Mouse (Mus musculus): ENCODE measurements at regions not wholly inside any gene's neighbourhood (a gene's known extent, or its start where the extent isn't known, plus 50 kb on each side); places are given as distances from the start of the nearest gene placed in this dataset.

DNA sequence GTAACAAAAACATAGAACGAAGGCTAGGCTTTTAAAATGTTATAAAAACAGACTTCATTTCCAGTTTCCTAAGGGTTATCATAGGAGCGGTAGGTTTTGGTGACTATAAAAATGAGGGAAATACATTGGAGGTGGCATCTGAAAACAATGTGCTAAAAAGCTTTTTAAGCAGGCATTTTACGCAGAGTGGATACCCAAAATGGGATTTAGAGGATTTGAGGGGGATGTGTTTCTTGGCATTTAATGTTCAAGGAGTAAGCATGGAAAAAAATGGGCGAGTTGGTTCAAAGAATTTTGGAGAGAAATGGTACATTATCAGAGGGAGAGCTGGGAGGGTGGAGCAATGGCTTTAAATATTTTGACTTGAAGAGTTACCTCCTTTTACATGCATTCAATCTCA, 334.6 kb upstream of the Satb1 start:
- H3K27me3 ChIP-seq (ENCODE audit: control insufficient read depth, insufficient read depth, low read length): no peaks in the 10 kb centered on the region
- no peak for DNase-seq (ENCODE audit: extremely low read depth, low read depth, low spot score)
- TF ChIP-seq POLR2A (IDR thresholded peaks at IDR 0.05; ENCODE audit: extremely low read depth, insufficient read depth, low read length): no peak
- TF ChIP-seq CTCF (IDR thresholded peaks at IDR 0.05; ENCODE audit: low read depth, low read length): no peak
- H3K27ac ChIP-seq (replicated peaks; ENCODE audit: insufficient read depth, low read depth, low read length): no peak overlapping the region
- no peaks in the 10 kb centered on the region for H3K36me3 ChIP-seq (ENCODE audit: control insufficient read depth, insufficient read depth, low read length)
- no peaks in the 10 kb centered on the region for H3K4me1 ChIP-seq (ENCODE audit: control insufficient read depth, insufficient read depth, low read length)
- 72% methylated on average over 4 of the region's 4 CpGs for WGBS
- H3K9ac ChIP-seq (ENCODE audit: low read depth, low read length): no peak overlapping the region
- H3K4me3 ChIP-seq (ENCODE audit: insufficient read depth, low read depth, low read length): no peak overlapping the region
- no peaks in the 10 kb centered on the region for H3K79me2 ChIP-seq (ENCODE audit: control insufficient read depth, insufficient read depth, low read length)

DNA sequence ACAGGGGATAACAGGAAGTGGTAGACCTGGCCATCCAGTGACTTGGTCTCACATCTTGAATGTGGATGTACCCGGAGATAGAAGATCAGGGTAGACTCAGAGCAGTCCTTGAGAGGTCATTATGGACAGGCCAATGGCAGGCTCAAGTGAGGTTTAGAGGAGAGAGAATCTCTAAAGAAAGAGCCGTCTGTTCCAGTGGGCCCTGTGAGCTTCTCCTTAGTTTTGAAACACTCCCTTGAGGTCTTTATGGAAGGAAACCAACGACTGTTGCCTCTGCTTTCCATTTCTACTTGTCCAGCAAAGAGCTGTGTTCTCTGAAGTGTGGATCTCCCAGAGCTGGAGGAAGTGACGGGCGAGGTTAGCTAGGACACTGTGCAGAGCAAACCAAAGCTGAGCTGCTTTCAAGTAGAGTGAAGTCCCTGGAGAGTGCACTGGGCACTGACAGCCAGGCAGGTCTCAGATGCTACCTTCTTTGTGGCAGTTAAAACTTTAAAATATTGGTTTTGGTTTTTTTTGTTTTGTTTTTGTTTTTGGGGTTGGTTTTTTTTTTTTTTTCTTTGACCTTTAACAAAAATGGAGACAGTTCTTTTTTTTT, 332.9 kb upstream of the Satb1 start:
- TF ChIP-seq CTCF (IDR thresholded peaks at IDR 0.05; ENCODE audit: low read depth, low read length) (no peak), POLR2A (IDR thresholded peaks at IDR 0.05; ENCODE audit: extremely low read depth, insufficient read depth, low read length) (no peak)
- 74% methylated on average over 5 of the region's 5 CpGs for WGBS

DNA sequence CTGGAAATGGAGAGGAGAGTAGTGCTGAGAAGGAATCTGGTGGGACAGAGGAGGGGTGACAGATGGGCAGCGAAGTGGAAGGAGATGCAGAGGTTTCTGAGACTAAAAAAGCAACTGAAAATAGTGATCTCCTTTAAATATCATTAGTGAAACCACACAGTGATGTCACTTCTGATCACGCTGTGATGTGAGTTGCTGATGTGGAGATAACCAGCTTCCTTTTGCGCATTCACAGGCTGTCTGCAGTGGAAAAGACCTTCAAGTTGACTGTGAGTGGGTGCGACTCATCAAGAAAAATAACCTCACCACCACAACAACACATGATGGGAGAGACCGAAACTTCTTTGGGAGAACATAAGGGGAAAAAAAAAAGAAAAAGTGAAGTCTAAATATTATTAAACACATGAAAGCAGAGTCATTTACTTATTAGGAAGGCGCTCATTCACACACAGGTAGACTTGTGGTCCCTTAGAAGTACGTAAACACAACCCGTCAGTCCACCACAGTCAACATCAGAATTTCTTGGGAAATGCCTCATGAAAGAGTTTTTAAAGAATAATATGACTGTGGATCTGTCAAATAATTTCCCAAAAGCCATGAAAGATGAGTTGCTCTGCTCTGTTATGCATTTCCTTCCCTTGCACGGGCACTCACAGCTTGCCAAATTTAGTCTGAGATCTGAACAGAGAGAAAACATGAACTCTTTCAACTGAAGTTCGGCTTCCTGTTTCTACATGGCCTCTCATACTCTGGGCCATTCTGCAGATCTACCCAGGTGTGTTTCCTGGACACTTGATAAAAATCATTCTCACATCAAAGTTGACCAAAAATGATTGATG, 329.7 kb upstream of the Satb1 start:
- peak; percentile 14 for DNase-seq (ENCODE audit: extremely low read depth, low read depth, low spot score)
- H3K36me3 ChIP-seq (ENCODE audit: control insufficient read depth, insufficient read depth, low read length): no peaks in the 10 kb centered on the region
- H3K4me3 ChIP-seq (ENCODE audit: insufficient read depth, low read depth, low read length): no peak overlapping the region
- no peak for TF ChIP-seq CTCF (IDR thresholded peaks at IDR 0.05; ENCODE audit: low read depth, low read length)
- no peak overlapping the region for H3K27ac ChIP-seq (replicated peaks; ENCODE audit: insufficient read depth, low read depth, low read length)
- 78% methylated on average over 10 of the region's 10 CpGs for WGBS
- no peak overlapping the region for H3K9ac ChIP-seq (ENCODE audit: low read depth, low read length)
- H3K4me1 ChIP-seq (ENCODE audit: control insufficient read depth, insufficient read depth, low read length): no peaks in the 10 kb centered on the region
- no peaks in the 10 kb centered on the region for H3K27me3 ChIP-seq (ENCODE audit: control insufficient read depth, insufficient read depth, low read length)
- no peaks in the 10 kb centered on the region for H3K79me2 ChIP-seq (ENCODE audit: control insufficient read depth, insufficient read depth, low read length)

More for the DNA sequence above, 332.9 kb upstream of the Satb1 start:
- Histone ChIP-seq H3K4me1 (ENCODE audit: control insufficient read depth, insufficient read depth, low read length) (no peaks in the 10 kb centered on the region), H3K9ac (ENCODE audit: low read depth, low read length) (no peak overlapping the region), H3K27me3 (ENCODE audit: control insufficient read depth, insufficient read depth, low read length) (no peaks in the 10 kb centered on the region), H3K36me3 (ENCODE audit: control insufficient read depth, insufficient read depth, low read length) (no peaks in the 10 kb centered on the region), H3K27ac (replicated peaks; ENCODE audit: insufficient read depth, low read depth, low read length) (no peak overlapping the region), H3K79me2 (ENCODE audit: control insufficient read depth, insufficient read depth, low read length) (no peaks in the 10 kb centered on the region), H3K4me3 (ENCODE audit: insufficient read depth, low read depth, low read length) (no peak overlapping the region)
- no peak for DNase-seq (ENCODE audit: extremely low read depth, low read depth, low spot score)

DNA sequence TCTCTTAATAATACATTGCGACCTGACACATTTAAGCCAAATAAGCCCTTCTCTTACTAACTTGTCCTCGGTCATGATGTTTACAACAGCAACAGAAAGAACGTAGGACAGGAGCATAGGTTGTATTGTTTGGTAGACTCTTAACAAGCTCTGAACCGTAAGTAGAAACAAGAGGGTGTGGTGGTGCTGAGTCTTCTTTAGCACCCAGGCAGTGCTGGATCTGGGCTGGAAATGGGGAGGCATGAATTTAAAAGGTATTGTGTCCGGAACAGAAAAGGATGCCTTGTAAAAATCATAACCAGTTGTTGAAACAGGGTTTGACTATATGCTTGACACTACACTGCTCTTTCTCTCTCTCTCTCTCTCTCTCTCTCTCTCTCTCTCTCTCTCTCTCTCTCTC, 317.4 kb upstream of the Satb1 start:
- Histone ChIP-seq H3K27me3 (ENCODE audit: control insufficient read depth, insufficient read depth, low read length) (no peaks in the 10 kb centered on the region), H3K4me3 (ENCODE audit: insufficient read depth, low read depth, low read length) (no peak overlapping the region), H3K9ac (ENCODE audit: low read depth, low read length) (no peak overlapping the region), H3K27ac (replicated peaks; ENCODE audit: insufficient read depth, low read depth, low read length) (no peak overlapping the region), H3K36me3 (ENCODE audit: control insufficient read depth, insufficient read depth, low read length) (no peaks in the 10 kb centered on the region), H3K4me1 (ENCODE audit: control insufficient read depth, insufficient read depth, low read length) (no peaks in the 10 kb centered on the region), H3K79me2 (ENCODE audit: control insufficient read depth, insufficient read depth, low read length) (no peaks in the 10 kb centered on the region)
- no peak for DNase-seq (ENCODE audit: extremely low read depth, low read depth, low spot score)
- WGBS: 82% methylated on average over 5 of the region's 5 CpGs
- TF ChIP-seq CTCF (IDR thresholded peaks at IDR 0.05; ENCODE audit: low read depth, low read length) (no peak), POLR2A (IDR thresholded peaks at IDR 0.05; ENCODE audit: extremely low read depth, insufficient read depth, low read length) (no peak)

DNA sequence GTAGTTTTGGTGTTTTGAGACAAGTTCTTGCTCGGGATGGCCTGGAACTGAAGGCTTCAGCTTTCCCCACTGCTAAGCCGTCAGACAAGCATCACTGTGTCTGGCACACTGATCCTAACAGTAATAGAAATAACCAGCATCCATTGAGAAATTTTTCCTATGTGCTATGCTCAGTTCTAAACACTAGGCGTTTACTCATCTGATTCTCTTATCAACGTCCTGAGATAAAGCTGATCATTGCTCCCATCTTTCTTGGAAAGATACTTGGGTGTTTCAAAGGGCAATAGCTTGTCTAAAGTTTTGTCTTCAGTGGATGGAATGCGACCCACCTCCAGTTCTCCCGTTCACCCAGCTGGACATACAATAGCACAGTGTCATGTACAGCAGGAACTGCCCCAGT, 316.7 kb upstream of the Satb1 start:
- H3K36me3 ChIP-seq (ENCODE audit: control insufficient read depth, insufficient read depth, low read length): no peaks in the 10 kb centered on the region
- no peak overlapping the region for H3K27ac ChIP-seq (replicated peaks; ENCODE audit: insufficient read depth, low read depth, low read length)
- no peak for DNase-seq (ENCODE audit: extremely low read depth, low read depth, low spot score)
- H3K4me1 ChIP-seq (ENCODE audit: control insufficient read depth, insufficient read depth, low read length): no peaks in the 10 kb centered on the region
- 75% methylated on average over 6 of the region's 6 CpGs for WGBS
- no peaks in the 10 kb centered on the region for H3K27me3 ChIP-seq (ENCODE audit: control insufficient read depth, insufficient read depth, low read length)
- TF ChIP-seq POLR2A (IDR thresholded peaks at IDR 0.05; ENCODE audit: extremely low read depth, insufficient read depth, low read length) (no peak), CTCF (IDR thresholded peaks at IDR 0.05; ENCODE audit: low read depth, low read length) (no peak)
- H3K9ac ChIP-seq (ENCODE audit: low read depth, low read length): no peak overlapping the region
- H3K4me3 ChIP-seq (ENCODE audit: insufficient read depth, low read depth, low read length): no peak overlapping the region
- no peaks in the 10 kb centered on the region for H3K79me2 ChIP-seq (ENCODE audit: control insufficient read depth, insufficient read depth, low read length)

DNA sequence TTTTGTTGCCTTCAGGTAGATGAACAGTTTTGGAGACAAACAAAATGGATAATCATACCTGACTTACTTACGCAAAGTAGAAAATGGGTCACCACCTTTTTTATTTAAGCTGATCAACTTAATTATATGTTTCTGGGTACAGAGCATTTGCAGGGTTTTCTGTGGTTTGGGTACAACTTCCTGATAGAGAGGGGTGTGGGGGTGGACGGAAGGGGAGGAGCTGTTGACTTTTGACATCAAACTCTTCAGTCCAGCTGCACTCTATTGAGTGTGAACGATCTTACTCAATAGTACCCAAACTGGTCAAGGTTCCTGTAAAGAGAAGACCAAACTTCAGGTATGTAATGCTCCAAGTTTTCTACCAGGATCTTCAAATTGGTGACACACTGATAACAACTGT, 316.0 kb upstream of the Satb1 start:
- no peaks in the 10 kb centered on the region for H3K27me3 ChIP-seq (ENCODE audit: control insufficient read depth, insufficient read depth, low read length)
- H3K9ac ChIP-seq (ENCODE audit: low read depth, low read length): no peak overlapping the region
- no peaks in the 10 kb centered on the region for H3K36me3 ChIP-seq (ENCODE audit: control insufficient read depth, insufficient read depth, low read length)
- no peaks in the 10 kb centered on the region for H3K79me2 ChIP-seq (ENCODE audit: control insufficient read depth, insufficient read depth, low read length)
- no peak overlapping the region for H3K4me3 ChIP-seq (ENCODE audit: insufficient read depth, low read depth, low read length)
- H3K4me1 ChIP-seq (ENCODE audit: control insufficient read depth, insufficient read depth, low read length): no peaks in the 10 kb centered on the region
- H3K27ac ChIP-seq (replicated peaks; ENCODE audit: insufficient read depth, low read depth, low read length): no peak overlapping the region
- DNase-seq (ENCODE audit: extremely low read depth, low read depth, low spot score): peak; percentile 6
- WGBS: 74% methylated on average over 3 of the region's 3 CpGs
- TF ChIP-seq POLR2A (IDR thresholded peaks at IDR 0.05; ENCODE audit: extremely low read depth, insufficient read depth, low read length) (no peak), CTCF (IDR thresholded peaks at IDR 0.05; ENCODE audit: low read depth, low read length) (no peak)
